Mouse (Mus musculus): ENCODE measurements around the gene Eif5a.

DNA sequence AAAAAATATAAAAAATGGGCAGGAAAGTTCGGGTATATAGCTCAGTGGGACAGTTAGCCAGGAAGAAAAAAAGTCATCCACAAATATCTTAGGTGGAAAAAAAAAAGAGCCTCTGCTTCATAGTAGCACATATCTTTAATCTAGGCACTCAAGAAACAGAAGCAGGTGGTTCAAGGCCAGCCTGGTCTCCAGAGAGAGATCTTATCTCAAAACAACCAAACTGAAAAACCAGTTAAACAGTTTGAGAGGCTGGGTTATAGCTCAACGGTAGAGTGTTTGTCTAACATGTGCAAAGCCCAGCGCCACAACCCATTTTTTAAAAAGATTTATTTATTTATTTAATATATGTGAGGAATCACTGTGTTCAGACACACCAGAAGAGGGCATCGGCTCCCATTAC is 11.3 kb upstream of the Eif5a start:
- TF ChIP-seq CTCF (IDR thresholded peaks at IDR 0.05; ENCODE audit: low read depth) (no peak), EP300 (IDR thresholded peaks at IDR 0.05; ENCODE audit: low read depth) (no peak)

Data from heart, postnatal 0 days (tissue).